Mouse (Mus musculus) heart, embryonic 13.5 days (tissue): ENCODE data around the gene Arhgap23. TPM values are rescaled to one million over a fixed set of nuclear protein-coding genes. Genes with fewer than 3 reads are reported as not detected.

ENCODE experiments used
- ATAC-seq: fragments of 200-750 bp; cut with Nextera tagmentation; 2 replicates; pipeline ENCODE4 v1.8.0; 2017; ENCODE audit warnings: moderate TSS enrichment; ENCODE audit not compliant: insufficient number of reproducible peaks, low FRiP score, low TSS enrichment; ENCODE audit errors: extremely low read depth
- H3K27ac ChIP-seq: fragments of 300-500 bp; sonication (generic); replicated peaks from 2 replicates; pipeline ENCODE4 v1.5.1; 2015; ENCODE audit warnings: moderate library complexity, mild to moderate bottlenecking, inconsistent platforms
- H3K27me3 ChIP-seq: fragments of 300-500 bp; sonication (generic); replicated peaks from 2 replicates; pipeline ENCODE4 v1.6.1; 2015; ENCODE audit warnings: mild to moderate bottlenecking, inconsistent platforms
- H3K36me3 ChIP-seq: fragments of 300-500 bp; sonication (generic); 2 replicates; pipeline ENCODE4 v1.6.1; 2015; ENCODE audit warnings: mild to moderate bottlenecking, inconsistent platforms
- H3K4me1 ChIP-seq: fragments of 300-500 bp; sonication (generic); 2 replicates; pipeline ENCODE4 v1.6.1; 2015; ENCODE audit warnings: inconsistent platforms
- H3K4me2 ChIP-seq: fragments of 300-500 bp; sonication (generic); 2 replicates; pipeline ENCODE4 v1.6.1; 2015; ENCODE audit warnings: inconsistent platforms, mild to moderate bottlenecking, moderate library complexity
- H3K4me3 ChIP-seq: fragments of 300-500 bp; sonication (generic); 2 replicates; pipeline ENCODE4 v1.5.1; 2015; ENCODE audit warnings: moderate library complexity, mild to moderate bottlenecking, inconsistent platforms
- H3K9ac ChIP-seq: fragments of 300-500 bp; sonication (generic); 2 replicates; pipeline ENCODE4 v1.6.1; 2015; ENCODE audit warnings: inconsistent platforms, mild to moderate bottlenecking, moderate library complexity
- H3K9me3 ChIP-seq: fragments of 300-500 bp; sonication (generic); 2 replicates; pipeline ENCODE4 v1.6.1; 2016; ENCODE audit warnings: inconsistent platforms
- WGBS: fragments of 180-500 bp; shearing (Covaris S2); methylation state at CpG from one replicate; pipeline ENCODE4 v1.1.7; 2015; ENCODE audit warnings: mixed read lengths; 5-methylcytosine and 5-hydroxymethylcytosine counted together
- polyA plus RNA-seq: library from polyadenylated mRNA; unstranded; fragments of >200 nt; fragmentation: Nextera tagmentation; extraction: Ambion mirVana; gene quantifications from 2 replicates; pipeline ENCODE4 v1.2.1, GENCODE M21; 2015

Arhgap23 gene
- polyA plus RNA-seq, 1 experiment from 2014 or later: 6.9 TPM

DNA sequence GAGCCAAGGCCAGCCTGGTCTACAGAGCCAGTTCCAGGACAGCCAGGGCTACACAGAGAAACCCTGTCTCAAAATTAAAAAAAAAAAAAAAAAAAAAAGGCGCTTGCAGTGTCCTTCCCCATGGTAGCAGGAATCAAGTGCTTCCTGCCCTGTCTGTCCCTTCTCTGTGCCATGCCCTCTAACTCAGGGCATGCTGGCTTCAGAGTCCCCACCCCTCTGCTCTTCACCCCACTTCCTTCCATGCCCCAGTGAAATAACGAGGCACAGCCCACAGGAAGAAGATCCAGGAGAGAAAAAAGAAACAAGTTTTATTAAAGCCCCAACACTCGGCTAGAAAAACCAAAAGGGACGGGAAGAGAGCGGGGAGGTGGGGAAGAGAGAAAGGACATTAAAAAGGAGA, 93.7 kb downstream of the Arhgap23 start:
- H3K4me3 ChIP-seq: no peak overlapping the region
- no peak for ATAC-seq
- H3K27me3 ChIP-seq: peaks cover 28% of the 10 kb centered on the region
- H3K9ac ChIP-seq: no peak overlapping the region
- H3K9me3 ChIP-seq: no peaks in the 10 kb centered on the region
- H3K27ac ChIP-seq: no peak overlapping the region
- no peak overlapping the region for H3K4me2 ChIP-seq
- WGBS: 44% methylated on average over 5 of the region's 5 CpGs
- H3K4me1 ChIP-seq: peaks cover 9% of the 10 kb centered on the region; the same call in 1 of the 2 replicates
- no peaks in the 10 kb centered on the region for H3K36me3 ChIP-seq

GRCm38 (mm10) chr11:97509715-97510485, 94.6 kb downstream of the Arhgap23 start:
- Histone ChIP-seq H3K9ac (no peak overlapping the region), H3K4me2 (no peak overlapping the region), H3K4me1 (peaks cover 9% of the 10 kb centered on the region; the same call in 1 of the 2 replicates), H3K4me3 (no peak overlapping the region), H3K9me3 (no peaks in the 10 kb centered on the region), H3K36me3 (no peaks in the 10 kb centered on the region), H3K27ac (no peak overlapping the region), H3K27me3 (peaks cover 28% of the 10 kb centered on the region)
- ATAC-seq: no peak
- 72% methylated on average over 24 of the region's 24 CpGs for WGBS

- ATAC-seq: no peak
- H3K4me3 ChIP-seq: peak overlapping the region; percentile 22
- peaks cover 7% of the 10 kb centered on the region; the same call in 1 of the 2 replicates for H3K4me1 ChIP-seq
- peaks cover 30% of the 10 kb centered on the region; the same call in 1 of the 2 replicates for H3K27me3 ChIP-seq
- H3K9me3 ChIP-seq: no peaks in the 10 kb centered on the region
- H3K9ac ChIP-seq: no peak overlapping the region
- peak overlapping the region; percentile 42 for H3K4me2 ChIP-seq
- no peaks in the 10 kb centered on the region for H3K36me3 ChIP-seq
- H3K27ac ChIP-seq: peak overlapping the region; percentile 76; the same call in 1 of the 2 replicates
- 28% methylated on average over 10 of the region's 10 CpGs for WGBS
These were observed 95.8 kb downstream of the Arhgap23 start for GRCm38 (mm10) chr11:97510966-97511660.

- H3K36me3 ChIP-seq: no peaks in the 10 kb centered on the region
- H3K4me3 ChIP-seq: peak overlapping the region; percentile 22
- H3K9ac ChIP-seq: peak overlapping the region; percentile 41; the same call in 1 of the 2 replicates
- H3K4me1 ChIP-seq: peaks cover 6% of the 10 kb centered on the region; the same call in 1 of the 2 replicates
- peak overlapping the region; percentile 42 for H3K4me2 ChIP-seq
- no peaks in the 10 kb centered on the region for H3K9me3 ChIP-seq
- peaks cover 33% of the 10 kb centered on the region; the same call in 1 of the 2 replicates for H3K27me3 ChIP-seq
- 48% methylated on average over 13 of the region's 13 CpGs for WGBS
- H3K27ac ChIP-seq: peak overlapping the region; percentile 76
- ATAC-seq: no peak
These were observed 96.5 kb downstream of the Arhgap23 start for GRCm38 (mm10) chr11:97511661-97512369.

DNA sequence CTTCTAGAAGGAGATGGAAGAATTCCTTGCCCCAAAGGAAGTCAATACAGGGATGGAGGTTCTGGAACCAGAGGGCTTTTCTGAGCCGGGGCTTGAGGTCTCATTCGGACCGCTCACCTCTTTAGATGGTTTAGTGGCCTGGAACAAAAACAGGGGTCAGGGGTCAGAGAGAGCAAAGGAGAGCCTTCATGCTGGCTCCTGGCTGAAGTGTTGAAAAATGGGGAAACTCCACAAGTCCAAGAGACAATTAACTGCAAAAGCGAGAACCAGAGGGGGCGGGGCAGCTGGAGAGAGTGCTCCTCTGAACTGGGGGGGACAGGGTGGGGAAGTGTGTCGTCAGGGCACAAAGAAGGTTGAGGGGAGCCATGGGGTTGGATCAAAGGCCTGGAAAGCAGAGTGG, 97.2 kb downstream of the Arhgap23 start:
- WGBS: 71% methylated on average over 6 of the region's 6 CpGs

DNA sequence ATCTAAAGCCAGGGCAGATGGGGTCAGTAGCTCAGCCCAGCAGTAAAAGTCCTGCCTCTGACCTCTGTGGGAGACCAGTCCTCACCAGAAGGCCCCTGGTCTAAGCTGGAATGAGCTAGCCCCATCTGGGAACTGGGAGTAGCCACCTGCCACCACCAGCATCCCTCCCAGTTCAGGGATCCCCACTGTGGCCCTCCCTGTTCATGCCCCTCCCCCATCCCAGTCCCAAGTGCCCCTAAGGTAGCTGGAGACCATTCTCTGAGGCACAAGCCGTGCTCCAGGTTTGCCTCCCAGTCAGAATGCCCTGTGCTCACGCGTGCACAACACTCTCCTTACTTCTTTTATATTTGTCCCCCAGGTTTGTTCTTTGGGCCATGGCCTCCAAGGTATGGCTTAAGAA, 97.7 kb downstream of the Arhgap23 start:
- H3K4me1 ChIP-seq: peaks cover 6% of the 10 kb centered on the region; the same call in 1 of the 2 replicates
- H3K4me3 ChIP-seq: no peak overlapping the region
- H3K9me3 ChIP-seq: no peaks in the 10 kb centered on the region
- no peak overlapping the region for H3K9ac ChIP-seq
- H3K27ac ChIP-seq: no peak overlapping the region
- ATAC-seq: no peak
- H3K36me3 ChIP-seq: no peaks in the 10 kb centered on the region
- no peak overlapping the region for H3K4me2 ChIP-seq
- peaks cover 38% of the 10 kb centered on the region; the same call in 1 of the 2 replicates for H3K27me3 ChIP-seq
- 76% methylated on average over 3 of the region's 3 CpGs for WGBS

More for the DNA sequence above, 97.2 kb downstream of the Arhgap23 start:
- ATAC-seq: no peak
- Histone ChIP-seq H3K27ac (peak overlapping the region; percentile 44), H3K4me1 (peaks cover 6% of the 10 kb centered on the region; the same call in 1 of the 2 replicates), H3K9ac (no peak overlapping the region), H3K4me2 (peak overlapping the region; percentile 42), H3K27me3 (peaks cover 38% of the 10 kb centered on the region; the same call in 1 of the 2 replicates), H3K4me3 (no peak overlapping the region), H3K9me3 (no peaks in the 10 kb centered on the region), H3K36me3 (no peaks in the 10 kb centered on the region)

- Histone ChIP-seq H3K9ac (no peak overlapping the region), H3K36me3 (no peaks in the 10 kb centered on the region), H3K27ac (no peak overlapping the region), H3K4me2 (no peak overlapping the region), H3K27me3 (peaks cover 64% of the 10 kb centered on the region), H3K4me1 (peaks cover 11% of the 10 kb centered on the region), H3K9me3 (no peaks in the 10 kb centered on the region), H3K4me3 (no peak overlapping the region)
- no peak for ATAC-seq
- WGBS: 82% methylated on average over 7 of the region's 7 CpGs
These were observed 105.2 kb downstream of the Arhgap23 start for GRCm38 (mm10) chr11:97520541-97520940.

GRCm38 (mm10) chr11:97521741-97522474, 106.6 kb downstream of the Arhgap23 start:
- Histone ChIP-seq H3K4me3 (no peak overlapping the region), H3K27ac (no peak overlapping the region), H3K9me3 (no peaks in the 10 kb centered on the region), H3K27me3 (peaks cover 69% of the 10 kb centered on the region), H3K4me2 (no peak overlapping the region), H3K36me3 (no peaks in the 10 kb centered on the region), H3K4me1 (peaks cover 11% of the 10 kb centered on the region), H3K9ac (no peak overlapping the region)
- no peak for ATAC-seq
- WGBS: 73% methylated on average over 29 of the region's 29 CpGs

GRCm38 (mm10) chr11:97523107-97523506, 107.8 kb downstream of the Arhgap23 start:
- Histone ChIP-seq H3K9ac (no peak overlapping the region), H3K4me2 (no peak overlapping the region), H3K27ac (no peak overlapping the region), H3K27me3 (peaks cover 69% of the 10 kb centered on the region), H3K4me1 (peaks cover 11% of the 10 kb centered on the region), H3K9me3 (no peaks in the 10 kb centered on the region), H3K36me3 (no peaks in the 10 kb centered on the region), H3K4me3 (no peak overlapping the region)
- ATAC-seq: no peak
- WGBS: 82% methylated on average over 14 of the region's 14 CpGs

- no peak overlapping the region for H3K9ac ChIP-seq
These were observed 108.5 kb downstream of the Arhgap23 start for GRCm38 (mm10) chr11:97523827-97524261.

More at GRCm38 (mm10) chr11:97523827-97524261, 108.5 kb downstream of the Arhgap23 start:
- ATAC-seq: no peak
- Histone ChIP-seq H3K9me3 (no peaks in the 10 kb centered on the region), H3K4me3 (no peak overlapping the region), H3K4me1 (peaks cover 11% of the 10 kb centered on the region), H3K4me2 (no peak overlapping the region), H3K36me3 (no peaks in the 10 kb centered on the region), H3K27me3 (peaks cover 75% of the 10 kb centered on the region), H3K27ac (no peak overlapping the region)
- 21% methylated on average over 1 of the region's 1 CpGs for WGBS
